Mouse (Mus musculus) ES-E14 (cell line): ENCODE measurements around the gene Pde2a.

ENCODE experiments used
- HCFC1 ChIP-seq: IDR thresholded peaks from 2 replicates; pipeline ENCODE4 v1.6.1; 2012; ENCODE audit warnings: low read length, inconsistent platforms, borderline replicate concordance; ENCODE audit not compliant: insufficient read depth
- MAFK ChIP-seq: IDR thresholded peaks from 2 replicates; pipeline ENCODE4 v1.6.1; 2014; ENCODE audit warnings: mild to moderate bottlenecking, low read depth, low read length, inconsistent platforms; ENCODE audit not compliant: insufficient read depth

GRCm38 (mm10) chr7:101393015-101393414, 28.5 kb upstream of the Pde2a start:
- TF ChIP-seq HCFC1 (no peak), MAFK (no peak)
